Mouse (Mus musculus) embryo, embryonic 9.5 days (tissue): ENCODE data around the gene 4930469K13Rik.

Experiments
- DNase-seq: peaks from one replicate; pipeline ENCODE4 v3.0.0-alpha.2; 2017; ENCODE audit errors: extremely low spot score

Gene 4930469K13Rik

GRCm38 (mm10) chr11:33980146-33980545 lies 118.2 kb downstream of the 4930469K13Rik start:
- no peak for DNase-seq

GRCm38 (mm10) chr11:33975121-33975520 lies 123.2 kb downstream of the 4930469K13Rik start:
- DNase-seq, result no peak

GRCm38 (mm10) chr11:33974341-33975040 lies 123.9 kb downstream of the 4930469K13Rik start:
- DNase-seq, result no peak

GRCm38 (mm10) chr11:33972114-33972513 lies 126.2 kb downstream of the 4930469K13Rik start:
- no peak for DNase-seq

DNA sequence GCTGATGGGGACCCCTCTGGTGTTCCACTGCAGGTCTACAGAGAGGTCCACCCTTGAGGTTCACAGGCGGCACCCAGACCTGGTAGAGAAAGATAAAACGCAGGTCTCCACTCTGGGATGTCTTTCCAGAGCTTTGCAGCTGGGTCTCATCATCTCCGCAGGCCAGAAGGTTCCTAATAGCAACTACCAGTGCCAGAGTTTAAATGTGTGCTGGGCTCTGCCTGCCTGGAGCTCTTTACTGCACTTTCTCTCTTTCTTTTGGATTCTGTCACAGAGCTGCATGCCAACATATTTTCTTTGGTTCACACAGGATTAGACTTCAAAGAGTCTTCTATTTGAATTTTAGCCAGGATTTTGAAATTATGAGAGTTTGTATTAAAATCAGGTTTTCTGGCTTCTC lies 129.2 kb downstream of the 4930469K13Rik start:
- DNase-seq, result no peak

GRCm38 (mm10) chr11:33967708-33968107 lies 130.6 kb downstream of the 4930469K13Rik start:
- no peak for DNase-seq

GRCm38 (mm10) chr11:33965380-33965779 lies 133.0 kb downstream of the 4930469K13Rik start:
- DNase-seq, result no peak

- DNase-seq, result peak; percentile 25
These were observed 135.5 kb downstream of the 4930469K13Rik start, which contains the start of gene Kcnmb1 for GRCm38 (mm10) chr11:33962688-33963407. Gene Kcnmb1 (plus strand): TSS chr11:33963013.

DNA sequence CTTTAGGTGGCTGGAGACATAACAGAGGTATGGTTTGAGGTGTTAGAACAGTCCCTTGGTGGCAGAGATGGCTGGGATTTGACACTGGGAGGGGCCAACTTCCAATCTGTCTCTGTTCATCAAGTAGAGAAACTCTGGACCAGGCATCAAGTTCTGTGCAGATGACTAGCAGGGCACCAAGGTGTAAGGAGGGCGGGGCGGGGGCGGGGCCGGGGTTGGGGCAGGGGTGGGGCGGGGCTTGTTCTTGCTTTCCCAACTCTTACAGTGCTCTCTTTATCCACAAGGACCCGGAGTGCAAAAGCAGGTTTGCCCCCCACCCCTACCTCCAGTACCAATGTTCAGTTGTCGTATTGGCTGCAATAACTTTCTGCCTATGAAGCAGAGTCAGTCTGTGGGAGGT lies 136.2 kb downstream of the 4930469K13Rik start:
- DNase-seq, result no peak

- no peak for DNase-seq
These were observed 139.6 kb downstream of the 4930469K13Rik start for GRCm38 (mm10) chr11:33958713-33959112.

DNA sequence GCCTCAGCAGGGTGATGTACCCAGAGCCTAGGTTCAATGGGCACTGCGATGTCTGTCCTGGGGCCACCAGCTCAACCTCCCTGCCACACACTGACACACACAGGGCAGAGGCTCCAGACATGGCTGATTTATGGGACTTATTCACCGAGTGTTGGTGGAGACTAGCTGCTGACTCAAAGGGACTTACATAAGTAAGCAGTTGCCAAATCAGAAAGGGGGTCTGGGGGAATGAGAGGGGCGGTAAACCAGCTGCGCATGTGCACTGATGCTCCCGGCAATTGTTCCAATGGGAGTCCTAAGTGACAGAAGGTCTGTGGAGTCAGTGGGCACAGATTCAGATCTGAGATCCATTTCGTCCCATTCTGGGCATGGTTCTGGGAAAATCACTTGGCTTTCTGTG lies 140.8 kb downstream of the 4930469K13Rik start:
- DNase-seq, result no peak

DNA sequence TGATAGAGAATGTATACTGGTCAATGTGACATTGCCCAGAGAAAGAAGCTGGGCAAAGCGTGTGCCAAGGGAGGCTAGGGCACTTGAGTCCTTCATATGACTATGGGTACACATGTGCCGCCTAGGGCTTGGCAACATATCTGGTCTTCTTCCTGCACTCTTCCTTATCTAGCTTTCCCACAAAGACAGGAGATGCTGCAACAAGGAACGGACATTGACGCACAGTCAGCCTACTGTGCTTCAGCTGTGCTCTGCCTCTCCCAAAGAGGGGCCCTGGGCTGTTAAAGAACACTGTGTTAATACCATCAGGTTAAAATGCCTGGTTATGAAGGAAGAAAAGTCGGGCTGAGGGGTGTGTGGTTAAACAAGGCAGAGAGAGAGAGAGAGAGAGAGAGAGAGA lies 141.7 kb downstream of the 4930469K13Rik start:
- no peak for DNase-seq

GRCm38 (mm10) chr11:33955982-33956381 lies 142.4 kb downstream of the 4930469K13Rik start:
- DNase-seq, result no peak

DNA sequence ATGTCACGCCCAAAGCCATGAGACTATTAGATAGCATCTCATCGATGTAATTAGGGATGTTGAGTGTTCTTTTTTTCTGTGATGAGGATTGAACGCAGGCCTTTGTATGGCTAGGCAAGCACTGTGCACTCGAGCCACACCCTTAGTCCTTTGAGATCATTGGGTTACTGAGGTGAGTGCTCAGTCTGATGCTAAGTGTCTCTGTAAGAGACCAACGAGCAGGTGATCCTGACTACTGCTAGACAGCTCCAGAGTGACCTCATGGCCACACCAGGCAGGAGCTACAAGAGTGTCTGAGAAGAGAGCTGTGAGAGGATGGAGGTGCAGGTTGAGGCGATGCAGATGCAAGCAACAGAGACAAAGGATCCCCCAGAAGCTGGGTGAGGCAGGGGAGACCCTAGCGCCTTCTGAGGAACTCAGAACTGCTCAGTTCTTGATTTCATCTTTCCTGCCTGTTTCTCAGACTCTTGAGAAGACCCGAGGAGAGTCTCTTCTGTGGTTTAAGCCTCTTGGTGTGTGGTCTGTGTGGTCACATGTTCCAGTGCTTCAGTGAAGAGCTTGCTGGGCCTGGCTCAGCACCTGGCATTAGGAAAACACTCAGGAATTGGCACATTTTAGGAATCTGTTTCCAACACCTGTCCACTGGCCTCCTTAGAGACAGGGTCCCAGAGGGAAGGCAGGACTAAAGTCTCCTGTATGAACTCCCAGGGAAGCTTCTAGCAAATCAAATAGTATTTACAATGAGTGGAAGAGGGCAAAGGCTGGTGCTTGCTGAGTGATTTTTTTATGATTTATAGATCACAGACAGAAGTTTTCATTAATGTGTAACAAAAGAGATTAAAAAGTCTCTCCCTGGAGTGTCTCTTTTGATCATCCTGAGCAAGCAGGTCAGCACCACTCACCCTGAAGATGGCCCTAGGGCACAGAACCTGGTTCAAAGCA lies 146.4 kb downstream of the 4930469K13Rik start:
- no peak for DNase-seq

DNA sequence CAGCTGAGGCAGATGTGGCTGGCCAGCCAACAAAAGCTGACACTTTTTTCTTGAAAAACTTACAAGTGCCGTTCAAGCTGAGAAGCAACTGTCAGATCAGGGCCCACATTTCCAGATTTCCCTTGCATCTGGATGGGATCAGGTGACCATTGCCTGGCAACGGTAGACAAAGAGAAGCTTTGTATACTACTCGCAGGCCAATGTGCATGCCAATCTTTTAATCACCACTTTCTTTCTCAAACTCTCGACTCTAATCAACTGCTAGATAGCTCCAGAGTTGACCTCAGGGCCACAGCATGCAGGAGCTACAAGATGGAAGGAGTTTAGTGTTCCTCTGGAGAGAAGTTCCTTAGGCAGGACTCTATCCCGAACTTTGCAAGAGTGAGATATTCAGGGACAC lies 147.2 kb downstream of the 4930469K13Rik start:
- no peak for DNase-seq

GRCm38 (mm10) chr11:33946501-33946900 lies 151.9 kb downstream of the 4930469K13Rik start:
- DNase-seq, result no peak

DNA sequence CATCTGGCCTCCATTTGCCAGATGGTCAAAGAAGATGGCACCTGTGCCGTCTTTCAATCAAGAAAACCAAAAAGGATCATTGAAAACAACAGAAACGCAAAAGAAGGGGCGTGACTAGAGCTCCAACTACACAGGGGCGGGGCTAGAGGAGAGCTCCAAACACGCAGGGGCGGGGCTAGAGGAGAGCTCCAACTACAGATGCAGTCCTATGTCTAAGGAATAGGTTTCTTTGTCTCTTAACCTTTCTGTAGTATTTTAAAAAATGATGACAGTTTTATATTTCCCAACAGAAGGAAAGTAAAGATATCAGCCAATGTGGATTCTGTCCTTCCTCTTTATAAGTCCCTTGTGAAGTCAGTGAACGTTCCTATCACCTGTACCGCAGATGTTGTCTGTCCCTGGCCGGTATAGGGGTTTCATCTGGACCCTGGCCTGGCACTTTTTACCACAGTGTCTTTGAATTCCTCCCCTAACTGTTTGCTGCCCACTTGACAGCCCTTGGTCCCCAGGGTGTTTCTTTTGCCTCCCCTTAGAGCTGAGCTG lies 153.5 kb downstream of the 4930469K13Rik start:
- DNase-seq, result no peak

DNA sequence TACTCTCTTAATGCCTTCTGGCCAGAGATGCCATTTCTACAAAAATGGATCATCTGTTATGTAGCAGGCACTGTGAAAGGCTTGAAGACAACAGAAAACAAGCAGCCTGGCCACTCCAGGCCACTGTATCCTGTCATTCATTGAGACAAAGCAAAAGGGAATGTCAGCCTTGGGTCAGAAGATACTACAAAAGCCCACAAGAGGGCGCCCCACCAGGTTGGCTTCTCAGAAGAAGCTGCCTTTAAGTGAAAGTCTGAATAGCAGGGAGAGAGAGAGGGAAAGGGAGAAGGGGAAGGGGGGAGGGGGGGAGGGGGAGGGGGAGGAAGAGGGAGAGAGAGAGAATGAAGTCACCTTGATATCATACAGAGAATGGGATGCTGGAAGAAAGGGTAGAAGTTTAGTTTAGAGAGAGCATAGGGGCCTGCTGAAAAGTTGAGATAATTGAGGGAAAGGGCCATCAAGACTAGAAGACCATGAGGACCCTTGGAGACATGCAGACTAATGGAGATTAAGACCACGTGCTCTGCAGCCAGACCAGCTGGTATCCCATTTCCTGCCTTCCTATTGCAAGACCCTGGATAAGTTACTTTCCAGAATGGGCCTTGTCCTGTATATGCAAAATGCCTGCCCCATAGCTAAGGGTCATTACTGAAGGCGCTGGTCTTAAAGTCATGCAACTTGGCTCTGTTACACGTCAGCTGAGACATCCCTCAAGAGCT lies 154.1 kb downstream of the 4930469K13Rik start:
- DNase-seq, result no peak

GRCm38 (mm10) chr11:33943565-33943964 lies 154.8 kb downstream of the 4930469K13Rik start:
- no peak for DNase-seq

DNA sequence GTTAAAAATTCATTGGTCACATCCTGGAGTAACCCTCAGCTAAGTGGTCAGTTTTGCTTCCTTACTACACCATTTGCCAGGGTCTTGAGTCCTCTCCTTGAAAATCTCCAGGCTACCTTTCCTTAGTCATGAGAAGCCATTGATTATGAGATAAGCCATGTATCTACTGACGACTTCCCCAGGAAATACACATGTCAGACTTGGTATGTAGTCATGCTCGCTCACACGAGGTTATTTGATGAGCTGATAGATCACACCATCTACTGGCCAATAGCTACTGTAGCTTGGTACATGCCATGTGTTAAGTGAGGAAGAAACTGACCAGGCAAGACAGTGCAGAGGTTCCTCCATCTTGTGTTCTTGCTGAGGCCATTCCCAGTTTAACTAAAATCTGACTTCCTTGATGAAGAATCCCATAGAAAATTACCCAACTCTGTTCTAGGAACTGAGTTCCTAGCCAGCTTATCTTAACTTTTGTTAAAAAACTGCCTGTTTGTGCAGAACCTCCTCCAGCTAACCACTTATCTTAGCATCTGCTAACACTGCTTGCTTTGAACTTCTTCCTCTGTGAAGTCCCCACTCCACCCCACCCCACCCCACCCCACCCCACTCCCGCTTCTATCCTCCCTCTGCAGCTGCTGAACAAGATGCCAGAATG lies 158.8 kb downstream of the 4930469K13Rik start:
- no peak for DNase-seq
